Mouse (Mus musculus): ENCODE data around the gene Ubxn6. TPM values are rescaled to one million over a fixed set of nuclear protein-coding genes. Genes with fewer than 3 reads are reported as not detected.
"Not testable (repeated sequence)": the region's sequence is repeated elsewhere in the genome, so short reads cannot be mapped to it uniquely, and the experiment has no call there.

The Ubxn6 gene
- total RNA-seq (2021): 10 to 100 TPM; 63.6 to 77.6 TPM
- long read RNA-seq, experiment 1, transcript Ubxn6-201 (11 exons, 2,949 nt): major isoform, 61 of 76 reads
- long read RNA-seq, experiment 1, partial matches to known transcripts: 2 of 76 reads
- long read RNA-seq, experiment 1, other reads (novel, unspliced or antisense): 12 of 76 reads
- long read RNA-seq, experiment 2, transcript Ubxn6-201 (11 exons, 2,949 nt): major isoform, 160 of 176 reads
- long read RNA-seq, experiment 2, partial matches to known transcripts: 7 of 176 reads
- long read RNA-seq, experiment 2, other reads (novel, unspliced or antisense): 8 of 176 reads

DNA sequence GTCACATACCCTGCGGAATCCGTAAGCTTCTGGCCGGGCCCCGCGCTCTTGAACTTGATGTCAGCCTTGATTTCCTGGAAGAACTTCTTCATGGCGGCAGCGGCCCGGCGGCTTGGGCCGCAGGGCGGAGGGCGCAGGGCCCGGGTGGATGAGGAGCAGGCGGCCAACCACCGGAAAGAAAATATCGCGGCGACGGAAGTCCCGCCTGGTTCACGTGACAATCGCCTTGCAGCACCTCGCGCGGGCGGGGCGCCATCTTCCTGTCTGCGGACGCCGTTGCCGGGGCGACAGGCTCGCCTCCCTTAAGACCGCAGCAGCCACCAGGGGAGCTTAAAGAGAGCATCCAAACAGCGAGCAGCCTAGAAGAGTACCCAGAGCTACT, at the start of gene Ubxn6:
TSS of gene Ubxn6 (minus strand) at position 202 of the 382 bp plus-strand sequence.
- DNase-seq (ENCODE audit: low spot score in 2 of 2): peak; percentile 95 to 97

DNA sequence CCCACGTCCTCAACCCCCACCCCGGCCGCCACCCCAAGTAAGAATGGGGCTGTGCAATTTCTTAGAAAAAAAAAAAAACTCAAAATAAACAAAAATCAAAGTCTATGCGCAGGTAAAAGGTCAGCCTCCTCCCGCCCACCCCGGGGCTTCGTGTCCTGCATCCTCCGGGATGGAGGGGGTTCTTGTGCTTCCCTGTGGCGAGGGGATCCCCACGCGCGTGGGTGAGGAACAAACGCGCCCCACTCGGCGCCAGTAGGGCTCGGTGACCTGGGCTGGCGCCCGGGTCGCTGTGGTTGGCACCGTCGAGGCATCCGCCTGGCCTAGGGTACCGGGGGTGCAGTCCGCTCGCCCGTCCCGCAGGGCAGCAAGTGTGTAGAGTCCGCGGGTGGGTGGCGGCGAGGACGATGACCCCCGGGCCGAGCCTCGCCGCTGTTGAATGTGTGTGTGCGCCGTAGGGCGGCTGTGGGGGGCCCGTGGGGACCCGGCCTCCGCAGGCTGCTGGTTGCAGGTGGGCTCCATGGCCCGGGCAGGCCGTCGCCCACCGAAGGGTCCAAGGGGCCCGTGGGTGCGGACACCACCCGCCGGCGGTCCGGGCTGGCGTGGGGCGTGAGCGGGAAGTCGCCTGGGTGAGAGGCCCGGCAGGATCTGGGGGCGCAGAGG, 49.0 kb upstream of the Ubxn6 start:
- DNase-seq (ENCODE audit: low spot score in 2 of 2): no peak

DNA sequence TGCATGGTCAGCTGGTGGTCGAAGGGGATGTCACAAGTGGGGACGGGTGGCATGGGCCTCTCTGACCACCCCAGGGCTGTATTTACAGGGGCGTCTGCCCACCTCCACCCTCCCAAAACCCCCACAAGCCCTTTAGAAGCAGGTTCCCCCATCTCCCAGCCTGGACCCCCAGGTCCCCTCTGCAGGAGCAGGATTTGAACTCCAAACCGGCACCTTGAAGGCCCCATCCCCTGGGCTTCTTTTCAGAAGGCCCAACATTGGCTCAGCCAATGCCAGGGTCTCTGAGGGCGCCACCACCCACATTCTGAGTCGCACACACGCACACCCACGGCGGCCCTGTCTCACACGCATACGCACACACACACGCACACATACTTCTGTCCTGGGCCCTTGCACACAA, 48.3 kb upstream of the Ubxn6 start:
- no peak for DNase-seq (ENCODE audit: low spot score in 2 of 2)

DNA sequence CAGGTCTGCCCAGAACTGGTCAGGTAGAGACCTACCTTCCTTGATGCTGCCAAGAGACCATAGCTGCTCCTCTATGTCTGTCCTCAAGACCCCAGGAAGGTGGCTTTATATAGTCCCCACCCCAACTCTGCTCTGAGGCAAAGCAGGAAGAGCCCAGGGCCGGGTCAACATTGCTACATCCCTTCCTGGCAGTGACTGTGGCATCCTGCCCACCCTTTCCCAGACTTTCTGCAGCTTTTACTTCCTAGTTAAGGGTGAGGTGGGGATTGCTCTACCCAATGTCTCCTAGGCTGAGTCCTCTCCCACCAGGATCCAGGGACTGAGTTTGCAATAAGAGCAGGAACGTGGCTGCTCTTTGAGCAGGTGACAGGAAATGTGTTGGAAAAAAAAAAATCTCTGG, 47.0 kb upstream of the Ubxn6 start, which contains the start of gene Lrg1:
TSS of gene Lrg1 (minus strand) at position 176 of the 400 bp plus-strand sequence.
- DNase-seq (ENCODE audit: low spot score in 2 of 2): no peak

DNA sequence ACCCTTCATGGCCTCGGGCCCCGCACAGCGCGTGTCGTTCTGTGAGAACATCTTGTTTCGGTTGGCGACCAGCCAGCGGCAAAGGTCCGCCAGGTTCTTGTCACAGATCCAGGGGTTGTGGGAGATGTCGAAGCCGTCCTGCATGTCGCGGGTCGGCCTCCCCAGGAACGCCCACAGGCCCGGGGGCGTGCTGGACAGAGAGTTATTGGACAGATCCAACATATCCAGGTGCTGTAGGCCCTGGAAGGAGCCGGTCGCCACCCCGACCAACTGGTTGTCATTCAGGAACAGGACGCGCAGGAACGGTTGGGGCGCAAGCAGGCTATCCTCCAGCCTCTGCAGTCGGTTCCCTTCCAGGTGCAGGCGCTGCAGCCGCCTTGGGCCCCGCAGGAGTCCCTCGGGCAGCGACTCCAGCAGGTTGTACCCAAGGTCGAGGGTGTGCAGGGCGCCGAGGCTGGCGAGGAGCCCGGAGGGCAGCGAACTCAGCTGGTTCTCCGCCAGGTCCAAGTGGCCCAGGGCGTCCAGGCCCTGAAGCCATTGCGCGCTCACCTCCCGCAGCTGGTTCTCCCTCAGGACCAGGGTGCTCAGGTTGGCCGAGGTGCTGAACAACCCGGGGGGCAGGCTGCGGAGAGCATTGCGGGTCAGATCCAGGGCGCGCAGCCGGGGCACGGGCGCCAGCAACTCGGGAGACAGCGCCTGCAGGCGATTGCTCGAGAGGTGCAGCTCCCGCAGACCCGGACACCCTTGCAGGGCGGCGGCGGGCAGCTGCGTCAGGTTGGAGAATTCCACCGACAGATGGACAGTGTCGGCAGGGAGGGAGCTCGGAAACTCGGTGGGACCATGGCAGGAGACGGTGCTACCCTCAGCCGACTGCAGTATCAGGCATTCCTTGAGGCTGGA, 45.4 kb upstream of the Ubxn6 start:
- DNase-seq (ENCODE audit: low spot score in 2 of 2): peak; percentile 55 to 67

DNA sequence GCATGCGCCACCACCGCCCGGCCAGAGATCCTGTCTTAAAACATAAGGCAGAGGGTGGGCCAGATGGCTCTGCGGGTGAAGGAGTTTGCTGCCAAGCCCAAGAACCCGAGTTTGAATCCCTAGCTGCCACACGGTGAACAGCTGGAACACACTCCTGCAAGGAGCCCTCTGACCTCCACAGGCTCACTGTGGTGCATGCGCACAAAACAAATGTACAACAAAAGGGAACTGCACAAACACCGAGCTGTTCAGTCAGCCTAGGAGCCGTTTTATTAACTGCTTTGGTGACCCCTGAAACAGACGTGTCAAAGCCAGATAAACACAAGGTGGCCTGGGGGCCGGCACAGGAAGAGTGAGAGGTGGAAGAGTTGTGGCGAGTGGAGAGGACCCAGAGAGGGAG, 44.6 kb upstream of the Ubxn6 start:
- DNase-seq (ENCODE audit: low spot score in 2 of 2): no peak

DNA sequence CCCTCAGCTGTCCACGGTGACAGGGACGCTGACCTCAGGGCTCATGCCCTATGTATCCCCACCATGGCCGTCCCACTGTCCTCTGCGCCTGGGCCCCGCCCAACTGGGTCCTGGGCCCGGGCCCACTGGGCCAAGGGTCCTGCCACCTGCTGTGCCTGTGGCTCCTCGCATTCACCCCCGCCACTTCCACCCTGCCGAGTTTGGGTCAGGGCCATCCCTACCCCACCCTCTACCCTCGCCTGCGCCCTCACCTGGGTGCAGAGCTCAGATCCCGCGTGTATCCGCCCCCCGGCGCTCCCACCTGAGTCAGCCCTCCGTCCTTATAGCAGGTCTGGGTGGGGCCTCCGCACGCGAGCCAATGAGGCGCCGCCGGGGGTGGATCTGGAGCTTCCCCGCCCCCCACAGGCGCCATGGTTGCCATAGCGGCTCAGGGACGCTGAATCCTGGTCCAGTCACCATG, 42.5 kb upstream of the Ubxn6 start, which contains the start of gene Plin5:
TSS of gene Plin5 (minus strand) at position 346 of the 460 bp plus-strand sequence.
- peak; percentile 67 to 73 for DNase-seq (ENCODE audit: low spot score in 2 of 2)

DNA sequence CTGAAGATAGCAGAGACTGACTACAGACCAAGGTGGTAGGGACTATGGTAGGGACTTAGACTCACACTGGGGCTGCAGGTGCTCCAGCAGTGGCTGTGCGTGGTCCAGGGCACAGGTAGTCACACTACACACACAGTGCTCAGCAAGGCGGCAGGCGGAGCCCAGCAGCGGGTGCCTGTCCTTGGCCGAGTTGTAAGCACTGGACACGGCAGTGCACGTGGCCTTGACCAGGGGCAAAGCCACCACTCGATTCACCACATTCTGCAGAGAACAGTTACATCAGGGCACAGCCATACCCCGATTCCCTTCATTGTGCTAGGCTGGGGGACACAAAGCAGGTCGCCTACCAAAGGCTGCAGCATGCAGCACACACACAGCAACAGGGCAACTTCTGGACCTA, 41.4 kb upstream of the Ubxn6 start:
- peak in 1 of 2 experiments; percentile 52 for DNase-seq (ENCODE audit: low spot score in 2 of 2)

DNA sequence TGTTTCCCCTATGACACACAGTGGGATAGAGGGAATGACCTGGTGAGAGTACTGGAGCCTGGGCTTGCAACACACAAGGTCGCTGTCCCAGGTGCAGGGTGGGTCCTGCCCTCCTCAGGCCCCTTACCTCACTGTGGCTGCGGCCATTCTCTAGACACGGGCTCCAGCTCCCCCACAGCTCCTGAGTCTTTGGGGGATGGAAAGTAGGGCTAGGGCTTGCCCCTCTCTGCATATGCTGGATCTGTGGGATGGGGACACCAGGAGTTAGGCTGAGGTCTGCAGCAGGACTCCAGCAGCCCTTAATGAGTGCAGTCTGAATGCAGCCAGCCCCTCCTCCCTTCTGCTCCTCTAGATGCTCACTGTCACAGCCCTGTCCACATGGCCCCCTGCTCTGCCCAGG, 37.9 kb upstream of the Ubxn6 start:
- no peak for DNase-seq (ENCODE audit: low spot score in 2 of 2)

DNA sequence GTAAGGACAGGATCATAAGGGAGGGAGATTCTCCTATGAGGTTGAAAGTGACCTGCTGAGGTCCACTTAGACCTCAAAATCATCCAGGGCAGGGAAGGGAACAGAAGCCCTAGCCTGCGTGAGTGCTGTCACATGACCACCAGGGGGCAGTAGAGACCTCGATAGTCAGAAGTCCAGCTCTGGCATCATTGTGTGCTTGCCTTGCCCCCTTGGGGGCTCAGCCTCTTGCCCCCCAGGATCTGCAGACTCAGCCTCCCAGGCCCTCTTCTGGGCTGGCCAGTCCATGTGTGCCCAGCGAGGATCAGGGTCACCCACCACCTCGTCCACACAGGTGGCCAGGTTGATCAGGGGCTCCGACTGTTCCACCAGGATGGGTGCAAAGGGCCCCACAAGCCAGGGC, 37.0 kb upstream of the Ubxn6 start:
- peak; percentile 60 to 66 for DNase-seq (ENCODE audit: low spot score in 2 of 2)

DNA sequence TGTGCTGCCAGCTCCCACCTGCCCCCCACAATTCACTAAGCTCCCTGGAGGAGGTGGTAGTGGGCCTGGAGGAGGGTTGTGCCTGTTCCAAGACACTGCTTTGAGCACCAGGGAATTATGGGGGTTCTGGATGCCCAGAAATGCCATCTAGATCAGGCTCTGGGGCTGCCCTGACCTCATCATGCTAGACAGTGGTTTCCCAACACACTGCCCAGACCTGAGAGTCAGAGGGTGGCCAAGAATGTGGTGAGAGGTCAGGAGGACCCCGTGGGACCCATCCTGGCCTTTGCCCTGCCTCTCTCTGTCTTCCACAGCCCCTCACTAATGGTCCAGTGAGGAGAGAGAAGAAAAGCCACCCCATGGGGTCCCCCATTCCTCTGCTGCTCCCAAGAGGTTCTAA, 36.2 kb upstream of the Ubxn6 start:
- peak in 1 of 2 experiments; percentile 27 for DNase-seq (ENCODE audit: low spot score in 2 of 2)

DNA sequence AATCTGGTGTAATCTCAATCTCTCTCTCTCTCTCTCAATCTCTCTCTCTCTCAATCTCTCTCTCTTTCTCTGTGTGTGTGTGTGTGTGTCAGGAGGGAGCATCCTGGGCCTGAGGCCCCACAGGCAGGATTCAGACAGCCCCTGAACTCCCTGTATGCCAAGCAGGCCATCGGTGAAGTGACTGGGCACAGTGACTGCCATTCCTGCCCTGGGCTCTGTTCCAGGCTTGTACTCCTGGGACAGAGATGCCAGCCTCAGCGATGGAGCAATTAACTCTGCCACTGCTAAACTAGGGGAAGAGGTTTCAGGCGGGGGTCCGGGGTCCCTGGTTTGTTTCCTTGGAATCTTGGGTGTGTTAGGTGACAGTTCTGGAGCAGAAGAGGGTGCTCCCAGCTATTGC, 35.7 kb upstream of the Ubxn6 start:
- peak in 1 of 2 experiments; percentile 47 for DNase-seq (ENCODE audit: low spot score in 2 of 2)

DNA sequence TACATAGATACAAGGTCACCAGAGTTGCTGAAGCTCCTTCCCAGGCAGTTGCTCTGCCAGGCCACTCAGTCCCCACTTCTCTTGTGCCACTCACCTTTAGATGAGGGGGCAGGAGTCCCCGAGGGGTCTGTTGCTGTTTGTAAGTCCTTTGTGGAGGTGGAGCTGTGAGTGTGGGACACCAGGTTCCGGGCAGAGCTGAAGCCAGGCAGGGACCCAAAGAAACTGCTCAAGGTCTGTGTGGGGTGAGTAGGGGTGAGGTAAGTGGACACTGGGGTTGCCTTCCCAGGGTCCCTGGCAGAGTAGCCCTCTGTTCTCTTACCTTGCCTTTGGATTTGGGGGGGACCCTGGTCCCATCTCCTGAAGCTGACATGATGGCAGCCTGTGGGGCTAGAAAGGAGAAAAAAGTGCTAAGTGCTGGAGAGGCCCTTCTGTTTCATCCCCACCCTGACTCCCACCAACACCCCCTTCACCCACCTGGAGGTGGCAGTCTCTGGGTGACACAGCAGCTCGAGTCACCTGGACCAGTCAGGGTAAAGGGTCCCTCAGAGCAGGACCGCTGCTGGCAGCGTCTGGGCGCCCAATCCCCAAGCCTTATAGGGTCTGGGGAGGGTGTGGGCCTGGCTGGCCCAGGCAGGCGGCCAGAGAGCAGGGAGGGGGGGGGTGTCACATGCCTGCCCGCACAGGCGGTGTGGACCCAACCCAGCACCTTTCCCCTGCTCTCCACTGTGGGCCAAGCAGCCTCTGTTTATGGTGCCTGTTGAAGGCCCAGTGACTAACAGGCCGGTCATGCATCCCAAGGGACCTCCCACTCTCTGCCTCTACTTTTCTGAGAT, 34.6 kb upstream of the Ubxn6 start, which contains the start of gene Plin4:
TSS of gene Plin4 (minus strand) at position 585 of the 833 bp plus-strand sequence.
- peak in 1 of 2 experiments; percentile 43 for DNase-seq (ENCODE audit: low spot score in 2 of 2)

DNA sequence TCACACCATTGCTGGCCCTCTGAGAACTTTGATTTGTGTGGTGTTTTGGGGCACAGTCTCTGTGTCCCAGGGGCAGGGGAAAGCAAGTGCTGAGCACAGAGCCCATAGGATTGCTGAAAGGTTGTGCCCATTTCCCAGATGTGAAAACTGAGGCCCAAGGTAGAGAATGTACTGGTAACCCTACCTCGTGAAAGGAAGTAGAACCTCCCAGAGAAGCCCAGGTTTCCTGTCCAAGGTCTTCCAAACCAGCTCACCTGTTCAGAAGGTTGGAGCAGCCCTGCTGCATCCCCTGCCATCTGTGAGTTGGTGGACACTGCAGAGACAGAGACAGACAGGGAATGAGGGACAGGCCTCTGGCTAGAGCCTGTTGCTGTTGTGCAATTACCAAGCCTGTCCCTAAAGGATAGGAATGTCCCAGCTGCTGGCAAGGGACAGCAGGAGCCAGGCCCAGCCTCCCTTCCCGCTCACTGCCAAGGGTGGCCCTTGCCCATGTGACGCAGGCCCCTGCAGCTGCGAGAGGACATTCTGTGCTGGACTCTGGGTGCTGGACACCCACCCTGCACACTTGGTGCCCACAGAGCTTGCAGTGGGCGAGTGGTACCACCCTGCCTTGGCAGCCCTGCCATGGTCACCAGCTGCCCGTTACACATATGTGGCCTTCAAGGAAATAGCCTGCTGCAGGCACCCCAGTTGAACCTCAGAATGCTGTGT, 33.7 kb upstream of the Ubxn6 start:
- DNase-seq (ENCODE audit: low spot score in 2 of 2): no peak

DNA sequence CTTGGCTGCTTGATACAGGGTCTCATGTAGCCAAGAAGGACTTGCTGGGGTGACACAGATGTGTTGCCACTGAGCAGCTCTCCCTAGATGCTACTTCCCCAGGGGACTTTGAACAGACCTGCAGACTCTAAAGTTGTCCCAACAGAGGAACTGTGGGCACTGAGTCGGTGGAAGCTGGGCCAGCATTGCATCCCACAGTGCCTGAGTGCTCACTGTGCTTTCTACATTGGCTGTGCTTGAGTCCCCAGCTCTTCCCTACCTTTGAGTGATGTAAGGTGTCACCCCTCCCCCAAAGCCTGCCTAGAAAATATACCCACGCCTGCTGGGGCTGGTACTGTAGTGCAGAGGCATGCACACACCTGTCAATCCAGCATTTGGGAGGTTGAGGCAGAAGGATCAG, 32.9 kb upstream of the Ubxn6 start:
- no peak for DNase-seq (ENCODE audit: low spot score in 2 of 2)

DNA sequence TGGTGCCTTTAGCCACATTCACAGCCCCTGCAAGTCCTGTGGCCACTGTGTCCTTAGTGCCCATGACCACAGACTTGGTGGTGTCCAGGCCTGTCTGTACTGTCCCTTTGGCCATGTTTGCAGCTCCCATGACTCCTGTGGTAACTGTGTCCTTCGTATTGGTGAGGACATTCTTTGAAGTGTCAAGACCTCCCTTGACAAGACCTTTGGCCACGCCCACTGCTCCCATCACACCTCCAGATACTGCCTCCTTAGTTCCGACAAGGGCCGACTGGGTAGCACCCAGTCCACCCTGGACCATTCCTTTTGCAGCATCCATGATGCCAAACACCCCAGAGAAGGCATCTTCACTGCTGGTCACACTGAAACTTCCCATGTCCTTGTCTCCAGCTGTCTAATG, 32.2 kb upstream of the Ubxn6 start:
- no peak for DNase-seq (ENCODE audit: low spot score in 2 of 2)

DNA sequence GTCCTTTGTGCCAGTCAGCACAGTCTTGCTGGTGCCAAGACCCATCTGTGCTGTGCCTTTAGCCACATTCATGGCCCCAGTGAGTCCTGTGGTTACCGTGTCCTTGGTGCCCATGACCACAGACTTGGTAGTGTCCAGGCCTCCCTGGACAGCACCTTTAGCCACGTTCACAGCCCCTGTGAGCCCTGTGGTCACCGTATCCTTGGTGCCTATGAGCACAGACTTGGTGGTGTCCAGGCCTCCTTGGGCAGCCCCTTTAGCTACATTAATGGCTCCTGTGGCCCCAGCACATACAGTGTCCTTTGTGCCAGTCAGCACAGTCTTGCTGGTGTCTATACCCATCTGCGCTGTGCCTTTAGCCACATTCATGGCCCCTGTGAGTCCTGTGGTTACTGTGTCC, 31.6 kb upstream of the Ubxn6 start:
- not testable (repeated sequence) for DNase-seq (ENCODE audit: low spot score in 2 of 2)

DNA sequence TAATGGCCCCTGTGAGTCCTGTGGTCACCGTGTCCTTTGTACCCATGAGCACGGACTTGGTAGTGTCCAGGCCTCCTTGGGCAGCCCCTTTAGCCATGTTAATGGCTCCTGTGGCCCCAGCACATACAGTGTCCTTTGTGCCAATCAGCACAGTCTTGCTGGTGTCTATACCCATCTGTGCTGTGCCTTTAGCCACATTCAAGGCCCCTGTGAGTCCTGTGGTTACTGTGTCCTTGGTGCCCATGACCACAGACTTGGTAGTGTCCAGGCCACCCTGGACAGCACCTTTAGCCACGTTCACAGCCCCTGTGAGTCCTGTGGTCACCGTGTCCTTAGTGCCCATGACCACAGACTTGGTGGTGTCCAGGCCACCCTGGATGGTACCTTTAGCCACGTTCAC, 30.0 kb upstream of the Ubxn6 start:
- DNase-seq (ENCODE audit: low spot score in 2 of 2): not testable (repeated sequence)

DNA sequence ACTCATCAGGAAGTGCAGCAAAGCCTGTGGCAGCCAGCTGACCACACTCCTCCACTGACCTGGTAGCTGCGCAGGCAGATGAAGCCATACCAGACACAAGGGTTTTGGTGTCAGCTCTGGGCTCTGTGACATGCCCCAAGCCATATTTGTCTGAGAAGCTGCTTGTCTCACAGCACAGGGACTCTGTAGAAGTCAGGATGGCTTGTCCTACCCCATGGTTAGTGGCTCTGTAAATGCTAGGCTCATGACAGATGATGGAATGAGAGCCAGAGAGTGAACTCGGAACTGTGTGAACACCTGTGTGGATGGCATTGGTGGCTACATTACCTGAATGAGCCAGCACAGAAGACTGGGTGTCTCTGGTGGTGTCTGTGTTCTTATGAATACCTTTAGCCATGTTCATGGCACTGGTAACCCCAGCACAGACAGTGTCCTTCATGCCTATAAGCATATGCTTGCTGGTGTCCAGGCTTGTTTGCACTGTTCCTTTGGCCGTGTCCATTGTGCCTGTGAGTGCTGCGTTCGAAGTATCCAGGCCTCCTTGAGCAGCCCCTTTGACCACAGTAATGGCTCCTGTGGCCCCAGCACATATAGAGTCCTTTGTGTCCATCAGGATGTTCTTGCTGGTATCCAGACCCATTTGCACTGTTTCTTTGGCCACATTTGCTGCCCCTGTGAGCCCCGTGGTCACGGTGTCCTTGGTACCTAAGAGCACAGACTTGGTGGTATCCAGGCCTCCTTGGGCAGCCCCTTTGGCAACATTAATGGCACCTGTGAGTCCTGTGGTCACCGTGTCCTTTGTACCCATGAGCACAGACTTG, 28.8 kb upstream of the Ubxn6 start:
- DNase-seq (ENCODE audit: low spot score in 2 of 2): no peak

Data from adrenal gland, adult 18-20 months (tissue).